Mouse (Mus musculus) A20 (cell line): ENCODE data around the gene Adra2a.

Experiments used
- DNase-seq: peaks from one replicate; pipeline ENCODE4 v3.0.0-alpha.2; 2011; ENCODE audit warnings: low read depth, low spot score

Adra2a gene

GRCm38 (mm10) chr19:54043851-54044250 is at the start of gene Adra2a:
Gene Adra2a, plus strand, starts transcription at chr19:54044151.
- no peak for DNase-seq

DNA sequence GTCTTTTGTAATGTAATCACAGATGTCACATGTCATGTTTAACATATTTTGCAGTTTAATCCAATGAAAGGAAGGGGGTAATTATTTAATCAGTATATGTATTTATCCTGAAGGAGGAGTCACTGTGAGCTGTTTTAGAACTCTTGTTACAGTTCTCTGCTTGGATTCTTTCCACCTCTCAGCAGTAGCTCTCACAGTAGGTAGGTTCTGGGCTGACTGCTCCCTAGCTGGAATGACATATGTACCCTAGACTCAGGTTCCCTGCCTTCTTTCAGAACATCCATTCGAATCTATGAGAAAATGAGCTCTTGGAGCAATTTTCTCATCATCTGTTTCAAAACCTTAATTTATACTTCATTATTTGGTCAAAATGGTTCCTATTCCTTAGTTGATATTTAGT is 49.7 kb upstream of the Adra2a start:
- no peak for DNase-seq

GRCm38 (mm10) chr19:54010973-54011372 is 33.0 kb upstream of the Adra2a start:
- DNase-seq = no peak

- peak; percentile 74 for DNase-seq
These were observed 29.0 kb upstream of the Adra2a start for GRCm38 (mm10) chr19:54014999-54015398.

DNA sequence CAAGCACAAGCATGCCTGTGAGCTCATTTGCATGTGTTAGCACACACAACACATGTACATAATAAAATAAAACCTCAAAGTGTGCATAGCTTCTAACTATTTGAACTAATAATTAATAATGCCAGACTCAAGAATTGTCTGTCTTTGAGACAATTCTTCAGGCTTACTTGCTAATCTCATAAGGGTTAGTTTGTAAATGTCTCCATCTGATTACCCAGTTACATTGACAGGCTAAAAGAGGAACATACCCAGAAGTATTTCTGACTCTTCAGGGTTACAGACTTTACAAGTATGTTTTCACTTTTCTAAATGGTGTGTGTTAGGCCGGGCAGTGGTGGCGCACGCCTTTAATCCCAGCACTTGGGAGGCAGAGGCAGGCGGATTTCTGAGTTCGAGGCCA is 28.4 kb upstream of the Adra2a start:
- peak; percentile 81 for DNase-seq

DNA sequence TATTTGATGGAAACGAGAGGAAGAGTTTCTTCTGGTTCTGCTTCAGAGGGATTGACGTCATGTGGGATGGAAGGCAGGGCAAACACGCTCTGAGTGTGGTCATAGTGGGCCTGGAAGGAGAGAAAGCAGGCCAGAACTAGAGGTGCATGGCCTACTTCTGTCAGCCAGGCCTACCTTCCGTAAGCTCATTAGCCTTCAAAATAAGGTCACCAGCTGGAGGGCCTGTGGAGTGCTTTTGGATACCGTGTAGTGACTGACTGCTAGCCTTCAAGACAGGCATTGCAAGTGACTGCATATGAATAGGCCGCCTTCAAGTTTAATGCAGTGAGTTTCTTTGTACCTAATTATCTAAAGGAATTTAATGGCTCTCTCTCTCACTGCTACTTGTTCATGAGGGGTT is 8.9 kb upstream of the Adra2a start:
- no peak for DNase-seq

GRCm38 (mm10) chr19:54039441-54039840 is 4.5 kb upstream of the Adra2a start:
- DNase-seq = no peak

- DNase-seq = no peak
These were observed 3.5 kb upstream of the Adra2a start for GRCm38 (mm10) chr19:54040356-54041028.

GRCm38 (mm10) chr19:54041029-54041367 is 3.0 kb upstream of the Adra2a start:
- DNase-seq = peak; percentile 10

- no peak for DNase-seq
These were observed 788 bp downstream of the Adra2a start for GRCm38 (mm10) chr19:54044507-54045371.

- DNase-seq = no peak
These were observed 1.5 kb downstream of the Adra2a start for GRCm38 (mm10) chr19:54045412-54045811.

DNA sequence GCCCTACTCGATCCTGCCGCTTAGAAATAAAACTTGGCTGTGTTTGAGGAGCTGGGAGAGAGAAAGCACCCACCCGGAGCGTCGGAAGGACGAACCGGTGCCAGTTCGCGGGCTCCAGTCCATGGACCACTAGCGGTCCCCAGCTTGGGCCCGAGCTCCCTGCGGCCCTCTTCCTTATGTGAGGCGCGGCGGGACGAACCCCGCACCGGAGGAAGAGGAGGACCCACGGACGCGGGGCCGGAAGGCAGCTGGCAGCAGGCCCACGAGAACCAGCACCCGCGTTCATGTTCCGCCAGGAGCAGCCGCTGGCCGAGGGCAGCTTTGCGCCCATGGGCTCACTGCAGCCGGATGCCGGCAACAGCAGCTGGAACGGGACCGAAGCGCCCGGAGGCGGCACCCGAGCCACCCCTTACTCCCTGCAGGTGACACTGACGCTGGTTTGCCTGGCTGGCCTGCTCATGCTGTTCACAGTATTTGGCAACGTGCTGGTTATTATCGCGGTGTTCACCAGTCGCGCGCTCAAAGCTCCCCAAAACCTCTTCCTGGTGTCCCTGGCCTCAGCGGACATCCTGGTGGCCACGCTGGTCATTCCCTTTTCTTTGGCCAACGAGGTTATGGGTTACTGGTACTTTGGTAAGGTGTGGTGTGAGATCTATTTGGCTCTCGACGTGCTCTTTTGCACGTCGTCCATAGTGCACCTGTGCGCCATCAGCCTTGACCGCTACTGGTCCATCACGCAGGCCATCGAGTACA is 2.2 kb downstream of the Adra2a start:
- DNase-seq = no peak

DNA sequence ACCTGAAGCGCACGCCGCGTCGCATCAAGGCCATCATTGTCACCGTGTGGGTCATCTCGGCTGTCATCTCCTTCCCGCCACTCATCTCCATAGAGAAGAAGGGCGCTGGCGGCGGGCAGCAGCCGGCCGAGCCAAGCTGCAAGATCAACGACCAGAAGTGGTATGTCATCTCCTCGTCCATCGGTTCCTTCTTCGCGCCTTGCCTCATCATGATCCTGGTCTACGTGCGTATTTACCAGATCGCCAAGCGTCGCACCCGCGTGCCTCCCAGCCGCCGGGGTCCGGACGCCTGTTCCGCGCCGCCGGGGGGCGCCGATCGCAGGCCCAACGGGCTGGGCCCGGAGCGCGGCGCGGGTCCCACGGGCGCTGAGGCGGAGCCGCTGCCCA is 2.7 kb downstream of the Adra2a start:
- no peak for DNase-seq

DNA sequence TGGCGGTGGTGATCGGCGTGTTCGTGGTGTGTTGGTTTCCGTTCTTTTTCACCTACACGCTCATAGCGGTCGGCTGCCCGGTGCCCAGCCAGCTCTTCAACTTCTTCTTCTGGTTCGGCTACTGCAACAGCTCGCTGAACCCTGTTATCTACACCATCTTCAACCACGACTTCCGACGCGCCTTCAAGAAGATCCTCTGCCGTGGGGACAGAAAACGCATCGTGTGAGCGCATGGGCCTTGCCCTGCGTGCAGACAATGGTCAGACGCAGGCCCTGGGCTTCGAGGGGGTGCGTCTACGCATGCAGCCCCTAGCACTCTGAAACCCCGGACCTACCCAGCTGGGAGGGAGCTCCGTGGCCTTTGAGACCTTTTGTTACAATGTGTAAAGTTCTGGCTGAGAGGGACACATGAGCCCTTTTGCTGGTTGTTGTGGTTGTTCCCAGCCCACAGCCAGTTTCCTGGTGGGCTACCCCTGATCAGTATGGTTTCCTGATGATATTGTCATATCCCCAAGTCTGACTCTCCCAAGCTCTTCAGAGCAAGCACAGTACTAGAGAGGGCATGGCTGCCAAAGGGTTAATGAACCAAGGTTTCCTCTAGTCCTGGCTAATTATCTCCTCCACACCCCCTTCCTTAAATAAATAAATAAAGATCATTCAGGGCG is 3.6 kb downstream of the Adra2a start:
- no peak for DNase-seq

DNA sequence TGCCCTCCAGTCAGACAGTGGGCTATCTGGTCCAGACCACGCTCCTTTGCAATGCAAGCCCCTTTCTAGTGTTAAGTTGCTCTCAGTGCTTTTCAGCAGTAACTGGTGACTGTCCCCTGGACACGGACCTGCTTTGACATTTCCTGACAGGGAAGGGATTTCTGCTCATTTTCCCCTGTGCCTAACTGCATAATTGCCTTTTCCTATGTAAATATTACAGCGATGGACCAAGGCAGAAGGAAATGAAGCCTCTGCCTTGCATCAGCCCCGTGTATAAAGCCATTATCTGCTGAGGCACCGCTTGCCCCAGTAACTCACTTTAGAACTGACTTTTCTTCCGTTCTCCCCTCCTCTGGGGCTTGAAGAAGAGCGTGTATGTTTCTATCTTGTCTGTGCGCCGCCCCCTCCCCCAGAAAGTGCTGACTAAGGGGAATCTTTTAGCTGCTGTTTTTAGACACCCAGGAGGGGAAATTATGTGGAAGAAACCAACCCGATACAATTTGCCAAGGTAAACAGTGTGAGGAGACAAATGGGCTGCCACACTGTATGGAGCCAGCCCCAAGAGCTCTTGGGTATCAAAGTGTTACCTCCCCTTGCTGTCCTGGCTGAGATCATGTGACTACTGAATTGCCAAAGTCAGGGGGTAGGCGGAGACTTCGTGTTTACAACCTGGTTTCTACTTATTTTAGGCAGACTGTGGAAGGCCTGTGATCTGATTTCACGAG is 4.4 kb downstream of the Adra2a start:
- no peak for DNase-seq

GRCm38 (mm10) chr19:54051651-54052050 is 7.7 kb downstream of the Adra2a start:
- no peak for DNase-seq

DNA sequence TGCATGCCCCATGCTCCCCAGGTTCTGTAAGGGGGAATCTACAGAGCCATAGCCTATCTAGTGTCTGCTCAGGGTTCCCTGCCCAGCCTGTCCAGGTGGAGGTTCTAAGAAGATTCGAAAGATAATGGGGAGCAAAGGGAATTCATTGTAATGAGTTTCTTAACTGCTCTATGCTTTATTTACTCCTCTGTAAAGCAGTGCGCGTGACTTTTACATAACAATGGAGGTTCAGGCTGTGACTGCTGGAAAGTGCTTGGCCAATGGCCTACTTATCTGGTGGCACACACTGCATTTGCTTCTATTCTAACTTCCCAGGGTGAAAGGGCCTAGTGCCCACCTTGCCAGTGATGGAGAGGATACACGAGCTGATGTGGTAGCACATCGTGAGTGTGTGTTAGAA is 11.9 kb downstream of the Adra2a start:
- no peak for DNase-seq

- no peak for DNase-seq
These were observed 24.5 kb downstream of the Adra2a start for GRCm38 (mm10) chr19:54068447-54068846.

DNA sequence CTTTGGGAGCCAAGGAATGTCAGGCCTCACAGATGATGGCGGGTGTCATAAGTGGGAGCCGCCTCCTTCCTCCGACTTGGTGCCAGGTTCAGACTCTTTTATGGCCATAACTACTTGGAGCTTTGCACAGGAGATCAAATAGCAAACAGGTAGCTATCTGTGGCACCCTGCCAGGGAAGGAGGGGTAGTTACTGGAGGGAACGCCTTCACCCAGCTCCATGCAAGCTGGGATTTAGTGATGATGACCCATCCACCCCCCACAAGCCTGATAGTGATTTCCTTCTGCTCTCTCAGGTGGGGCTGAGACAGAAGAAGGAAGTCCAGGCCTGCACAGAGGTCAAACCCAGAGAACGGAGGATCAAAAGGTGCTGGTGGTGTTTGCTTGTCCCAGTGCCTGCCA is 26.6 kb downstream of the Adra2a start:
- no peak for DNase-seq

GRCm38 (mm10) chr19:54072233-54072800 is 28.4 kb downstream of the Adra2a start:
- DNase-seq = no peak
